Mouse (Mus musculus) stomach, embryonic 15.5 days (tissue): Measurements from ENCODE around the gene Nxpe5. TPM values are rescaled to one million over a fixed set of nuclear protein-coding genes. Genes with fewer than 3 reads are reported as not detected.

Experiments
- ATAC-seq: fragments of 200-750 bp; cut with Nextera tagmentation; 2 replicates; pipeline ENCODE4 v1.8.0; 2017; ENCODE audit warnings: low read depth, moderate number of reproducible peaks, moderate TSS enrichment; ENCODE audit not compliant: insufficient read depth, low FRiP score
- H3K27ac ChIP-seq: fragments of 300-500 bp; sonication (generic); 2 replicates; pipeline ENCODE4 v1.5.1; 2015; ENCODE audit warnings: mild to moderate bottlenecking, inconsistent platforms
- H3K27me3 ChIP-seq: fragments of 300-500 bp; sonication (generic); replicated peaks from 2 replicates; pipeline ENCODE4 v1.6.1; 2015; ENCODE audit warnings: inconsistent platforms
- H3K36me3 ChIP-seq: fragments of 300-500 bp; sonication (generic); 2 replicates; pipeline ENCODE4 v1.6.1; 2015; ENCODE audit warnings: inconsistent platforms
- H3K4me1 ChIP-seq: fragments of 300-500 bp; sonication (generic); 2 replicates; pipeline ENCODE4 v1.6.1; 2015; ENCODE audit warnings: inconsistent platforms
- H3K4me2 ChIP-seq: fragments of 300-500 bp; sonication (generic); 2 replicates; pipeline ENCODE4 v1.6.1; 2015; ENCODE audit warnings: mild to moderate bottlenecking, inconsistent platforms
- H3K4me3 ChIP-seq: fragments of 300-500 bp; sonication (generic); replicated peaks from 2 replicates; pipeline ENCODE4 v1.5.1; 2015; ENCODE audit warnings: inconsistent platforms
- H3K9ac ChIP-seq: fragments of 300-500 bp; sonication (generic); 2 replicates; pipeline ENCODE4 v1.6.1; 2015; ENCODE audit warnings: inconsistent platforms
- H3K9me3 ChIP-seq: fragments of 300-500 bp; sonication (generic); 2 replicates; pipeline ENCODE4 v1.6.1; 2016; ENCODE audit warnings: inconsistent platforms
- WGBS: fragments of 180-500 bp; shearing (Covaris S2); methylation state at CpG from one replicate; pipeline ENCODE4 v1.1.7; 2015; 5-methylcytosine and 5-hydroxymethylcytosine counted together
- polyA plus RNA-seq: library from polyadenylated mRNA; unstranded; fragments of >200 nt; fragmentation: Nextera tagmentation; extraction: Ambion mirVana; gene quantifications from 2 replicates; pipeline ENCODE4 v1.2.1, GENCODE M21; 2015

Gene Nxpe5
- polyA plus RNA-seq, 1 experiment from 2014 or later, result not detected

DNA sequence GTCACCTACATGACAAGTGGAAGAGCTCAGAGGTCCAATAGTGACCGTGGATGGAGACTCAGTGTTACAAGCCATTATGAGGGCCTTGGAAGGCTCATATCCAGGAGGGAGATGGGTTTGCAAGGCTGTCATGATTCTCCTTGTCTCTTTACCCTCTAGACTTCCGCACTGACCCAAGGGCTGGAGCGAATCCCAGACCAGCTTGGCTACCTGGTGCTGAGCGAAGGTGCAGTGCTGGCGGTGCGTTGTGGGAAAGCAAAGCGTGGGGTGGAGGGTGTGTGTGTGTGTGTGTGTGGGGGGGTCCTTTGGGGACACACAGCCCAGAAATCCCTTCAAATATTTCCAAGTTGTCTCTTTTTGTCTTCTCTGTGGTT is 30.4 kb downstream of the Nxpe5 start:
- 16% methylated on average over 7 of the region's 7 CpGs for WGBS
- Histone ChIP-seq H3K4me1 (peaks cover 12% of the 10 kb centered on the region), H3K27ac (peak overlapping the region; percentile 90), H3K4me2 (peak overlapping the region; percentile 87), H3K9ac (peak overlapping the region; percentile 73), H3K9me3 (no peaks in the 10 kb centered on the region), H3K27me3 (no peaks in the 10 kb centered on the region), H3K36me3 (peaks cover 12% of the 10 kb centered on the region; the same call in 1 of the 2 replicates), H3K4me3 (peak overlapping the region; percentile 87)
- ATAC-seq, result no peak

- no peak for ATAC-seq
- 81% methylated on average over 10 of the region's 10 CpGs for WGBS
- no peak overlapping the region for H3K4me2 ChIP-seq
These were observed 31.4 kb downstream of the Nxpe5 start for GRCm38 (mm10) chr5:138256966-138257584.

GRCm38 (mm10) chr5:138257585-138257978 is 31.9 kb downstream of the Nxpe5 start:
- 90% methylated on average over 4 of the region's 4 CpGs for WGBS
- no peak overlapping the region for H3K4me3 ChIP-seq
- ATAC-seq, result no peak
- peaks cover 21% of the 10 kb centered on the region; the same call in 1 of the 2 replicates for H3K36me3 ChIP-seq
- peaks cover 21% of the 10 kb centered on the region for H3K4me1 ChIP-seq
- no peaks in the 10 kb centered on the region for H3K9me3 ChIP-seq
- no peaks in the 10 kb centered on the region for H3K27me3 ChIP-seq
- H3K4me2 ChIP-seq, result no peak overlapping the region
- H3K9ac ChIP-seq, result no peak overlapping the region
- H3K27ac ChIP-seq, result no peak overlapping the region

More at GRCm38 (mm10) chr5:138256966-138257584, 31.4 kb downstream of the Nxpe5 start:
- no peak overlapping the region for H3K4me3 ChIP-seq
- H3K9ac ChIP-seq, result no peak overlapping the region
- H3K27me3 ChIP-seq, result no peaks in the 10 kb centered on the region
- H3K36me3 ChIP-seq, result peaks cover 21% of the 10 kb centered on the region; the same call in 1 of the 2 replicates
- H3K9me3 ChIP-seq, result no peaks in the 10 kb centered on the region
- peak overlapping the region; percentile 36; the same call in 1 of the 2 replicates for H3K27ac ChIP-seq
- peaks cover 16% of the 10 kb centered on the region for H3K4me1 ChIP-seq

DNA sequence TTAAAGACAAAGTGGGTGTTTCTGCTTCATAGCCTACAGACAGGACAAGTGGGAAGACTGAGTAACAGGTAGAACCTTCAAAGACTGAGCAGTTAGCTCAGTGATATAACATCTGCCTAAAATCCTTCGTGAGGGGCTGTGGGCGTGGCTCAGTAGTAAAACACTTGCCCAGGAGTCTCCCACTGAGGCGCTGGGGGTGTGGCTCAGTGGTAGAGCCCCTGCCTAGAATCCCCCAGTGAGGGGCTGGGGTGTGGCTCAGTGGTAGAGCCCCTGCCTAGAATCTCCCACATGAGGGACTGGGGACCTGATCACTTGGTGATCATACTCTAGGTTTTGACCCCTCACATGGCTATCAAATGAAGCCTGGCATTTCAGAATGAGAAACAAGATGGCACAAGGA is 32.4 kb downstream of the Nxpe5 start:
- peaks cover 21% of the 10 kb centered on the region; the same call in 1 of the 2 replicates for H3K36me3 ChIP-seq
- H3K27me3 ChIP-seq, result no peaks in the 10 kb centered on the region
- ATAC-seq, result no peak
- H3K9me3 ChIP-seq, result no peaks in the 10 kb centered on the region
- WGBS, result 73% methylated on average over 3 of the region's 3 CpGs
- H3K4me2 ChIP-seq, result no peak overlapping the region
- H3K4me1 ChIP-seq, result peaks cover 26% of the 10 kb centered on the region
- no peak overlapping the region for H3K4me3 ChIP-seq
- no peak overlapping the region for H3K9ac ChIP-seq
- H3K27ac ChIP-seq, result no peak overlapping the region

- H3K4me1 ChIP-seq, result peaks cover 28% of the 10 kb centered on the region
- H3K27ac ChIP-seq, result no peak overlapping the region
- H3K27me3 ChIP-seq, result no peaks in the 10 kb centered on the region
- H3K9me3 ChIP-seq, result no peaks in the 10 kb centered on the region
- no peak overlapping the region for H3K4me2 ChIP-seq
- H3K4me3 ChIP-seq, result no peak overlapping the region
- WGBS, result 78% methylated on average over 6 of the region's 6 CpGs
- H3K36me3 ChIP-seq, result peaks cover 21% of the 10 kb centered on the region; the same call in 1 of the 2 replicates
- no peak overlapping the region for H3K9ac ChIP-seq
- no peak for ATAC-seq
These were observed 32.8 kb downstream of the Nxpe5 start for GRCm38 (mm10) chr5:138258542-138258941.

DNA sequence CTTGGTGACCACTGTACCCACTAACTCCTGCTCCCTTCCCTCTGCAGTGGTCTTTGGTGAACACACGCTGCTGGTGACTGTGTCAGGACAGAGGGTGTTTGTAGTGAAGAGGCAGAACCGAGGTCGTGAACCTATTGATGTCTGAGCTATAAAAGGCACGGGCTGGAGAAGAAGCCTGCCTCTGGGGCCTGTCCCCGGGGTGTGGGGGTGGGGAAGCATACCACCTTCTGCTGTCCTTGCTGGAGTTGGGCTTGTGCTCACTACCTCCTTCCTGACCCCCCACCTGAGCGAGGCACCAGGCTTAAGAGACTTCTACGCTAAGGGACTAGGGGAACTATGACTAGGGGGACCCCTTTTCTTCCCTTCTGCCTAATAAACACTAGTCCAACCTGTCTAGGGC is 33.3 kb downstream of the Nxpe5 start:
- peaks cover 21% of the 10 kb centered on the region; the same call in 1 of the 2 replicates for H3K36me3 ChIP-seq
- H3K4me2 ChIP-seq, result no peak overlapping the region
- WGBS, result 70% methylated on average over 7 of the region's 7 CpGs
- H3K9me3 ChIP-seq, result no peaks in the 10 kb centered on the region
- no peak overlapping the region for H3K4me3 ChIP-seq
- no peak for ATAC-seq
- peaks cover 28% of the 10 kb centered on the region for H3K4me1 ChIP-seq
- H3K27ac ChIP-seq, result no peak overlapping the region
- H3K9ac ChIP-seq, result no peak overlapping the region
- H3K27me3 ChIP-seq, result no peaks in the 10 kb centered on the region

DNA sequence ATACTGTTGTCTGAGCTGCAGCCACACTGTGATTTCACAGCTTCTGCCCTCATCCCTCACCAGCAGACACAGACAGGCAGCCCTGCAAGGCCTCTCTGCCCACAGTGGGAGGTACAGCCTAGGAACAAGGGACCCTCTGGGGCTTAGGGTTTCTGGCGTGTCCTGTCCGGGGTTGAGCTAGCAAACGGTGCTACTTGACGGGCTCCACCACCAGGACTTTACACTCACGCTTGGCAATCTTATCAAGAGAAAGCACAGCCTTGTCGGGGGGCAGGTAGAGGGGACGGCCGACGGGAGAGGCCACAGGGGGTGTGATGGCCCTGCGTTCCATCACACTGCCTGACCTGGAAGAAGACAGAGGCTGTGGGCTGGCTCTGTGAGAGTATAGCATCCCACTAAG is 34.4 kb downstream of the Nxpe5 start:
- Histone ChIP-seq H3K27me3 (no peaks in the 10 kb centered on the region), H3K9me3 (no peaks in the 10 kb centered on the region), H3K27ac (no peak overlapping the region), H3K9ac (no peak overlapping the region), H3K36me3 (peaks cover 21% of the 10 kb centered on the region; the same call in 1 of the 2 replicates), H3K4me3 (no peak overlapping the region), H3K4me2 (no peak overlapping the region), H3K4me1 (peaks cover 27% of the 10 kb centered on the region)
- WGBS, result 72% methylated on average over 10 of the region's 10 CpGs
- no peak for ATAC-seq

DNA sequence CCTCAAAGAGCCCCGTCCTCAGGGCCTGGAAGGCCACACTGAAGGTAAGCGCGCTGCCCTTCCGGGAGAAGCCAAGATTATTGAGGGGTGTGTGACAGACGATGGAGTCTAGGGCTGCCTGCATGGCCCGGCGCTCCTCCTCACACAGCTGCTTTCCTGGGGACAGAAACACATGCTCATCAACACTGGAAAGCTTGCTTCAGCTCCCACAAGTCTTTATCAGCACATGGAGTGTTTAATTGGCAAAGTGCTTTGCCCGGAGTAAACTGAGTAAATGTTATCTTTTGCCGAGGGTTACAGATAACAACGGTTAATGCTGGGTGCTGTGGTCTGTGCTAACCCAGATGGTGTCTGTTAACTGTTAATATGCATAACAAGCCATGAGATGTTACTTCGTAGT is 35.1 kb downstream of the Nxpe5 start:
- Histone ChIP-seq H3K9ac (no peak overlapping the region), H3K4me2 (no peak overlapping the region), H3K27ac (no peak overlapping the region), H3K9me3 (no peaks in the 10 kb centered on the region), H3K4me1 (peaks cover 27% of the 10 kb centered on the region), H3K27me3 (no peaks in the 10 kb centered on the region), H3K4me3 (no peak overlapping the region), H3K36me3 (peaks cover 21% of the 10 kb centered on the region; the same call in 1 of the 2 replicates)
- 67% methylated on average over 11 of the region's 11 CpGs for WGBS
- no peak for ATAC-seq

DNA sequence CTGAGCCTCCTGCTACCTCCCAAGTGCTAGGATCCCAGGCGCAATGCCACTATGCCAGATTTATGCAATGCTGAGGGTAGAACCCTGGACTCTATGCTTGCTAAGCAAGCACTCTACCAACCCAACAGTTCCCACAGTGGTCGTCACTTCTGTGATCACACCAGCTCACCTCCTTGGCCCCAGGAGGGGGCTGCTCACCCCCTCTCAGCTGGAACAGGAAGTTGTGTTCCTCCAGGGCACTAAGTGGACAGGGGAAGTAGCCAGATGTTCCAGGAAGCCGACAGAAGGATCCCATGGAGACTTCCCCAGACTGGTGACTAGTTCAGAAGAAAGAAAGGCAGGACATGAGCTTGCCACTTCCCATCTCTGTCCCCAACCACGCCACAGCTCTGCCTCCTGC is 36.3 kb downstream of the Nxpe5 start:
- Histone ChIP-seq H3K4me1 (peaks cover 20% of the 10 kb centered on the region), H3K27me3 (no peaks in the 10 kb centered on the region), H3K4me2 (0 out of 2 replicates have a peak overlapping the region, but pooled peaks have one; percentile 77), H3K4me3 (peak overlapping the region; percentile 78; the same call in 1 of the 2 replicates), H3K27ac (no peak overlapping the region), H3K9me3 (no peaks in the 10 kb centered on the region), H3K36me3 (peaks cover 21% of the 10 kb centered on the region; the same call in 1 of the 2 replicates), H3K9ac (no peak overlapping the region)
- WGBS, result 68% methylated on average over 4 of the region's 4 CpGs
- no peak for ATAC-seq

DNA sequence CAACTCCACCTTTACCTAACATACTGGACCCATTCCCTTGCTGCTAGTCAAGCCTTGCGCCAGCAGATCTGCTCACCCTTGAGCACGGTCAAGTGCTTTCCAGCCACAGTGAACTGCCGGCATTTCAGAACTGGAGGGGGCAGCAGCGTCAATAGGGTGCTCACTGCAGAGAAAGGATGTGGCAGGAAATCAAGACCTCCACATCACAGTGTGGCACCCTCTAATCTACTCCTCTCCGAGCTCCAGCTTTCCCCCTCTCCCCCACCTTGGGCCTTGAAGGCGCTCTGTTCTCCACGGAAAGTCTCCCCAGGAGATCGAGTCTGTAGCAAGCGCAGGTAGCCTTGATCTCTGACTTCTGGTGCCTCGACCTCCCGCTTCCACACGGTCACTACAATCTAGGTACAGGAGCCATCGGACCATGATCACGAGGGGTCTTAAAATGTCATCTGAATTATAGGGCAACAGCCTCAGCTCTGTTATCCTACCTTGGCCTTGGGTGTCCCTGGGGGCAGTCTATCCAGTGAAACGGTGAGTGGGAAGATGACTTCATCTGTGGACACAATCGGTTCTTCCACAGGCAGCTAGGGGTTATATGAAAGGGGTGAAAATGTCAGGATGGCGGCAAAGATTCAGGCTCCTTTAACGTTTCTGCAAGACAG is 37.0 kb downstream of the Nxpe5 start:
- H3K4me1 ChIP-seq, result peaks cover 20% of the 10 kb centered on the region
- no peak overlapping the region for H3K27ac ChIP-seq
- H3K27me3 ChIP-seq, result no peaks in the 10 kb centered on the region
- peak overlapping the region; percentile 78 for H3K9ac ChIP-seq
- H3K4me2 ChIP-seq, result peak overlapping the region; percentile 77
- ATAC-seq, result no peak
- peaks cover 21% of the 10 kb centered on the region; the same call in 1 of the 2 replicates for H3K36me3 ChIP-seq
- 58% methylated on average over 18 of the region's 18 CpGs for WGBS
- H3K9me3 ChIP-seq, result no peaks in the 10 kb centered on the region
- H3K4me3 ChIP-seq, result peak overlapping the region; percentile 78

GRCm38 (mm10) chr5:138263260-138264206 is 37.8 kb downstream of the Nxpe5 start, which contains the start of gene BC037034:
TSS of gene BC037034 (minus strand) at chr5:138264033.
- Histone ChIP-seq H3K4me2 (peak within 1 kb of the TSS; percentile 77), H3K4me3 (peak within 1 kb of the TSS; percentile 78), H3K36me3 (peaks cover 20% of the 10 kb centered on the region; the same call in 1 of the 2 replicates), H3K9me3 (no peaks in the 10 kb centered on the region), H3K27me3 (no peaks in the 10 kb centered on the region), H3K9ac (peak within 1 kb of the TSS; percentile 78), H3K4me1 (peaks cover 20% of the 10 kb centered on the region), H3K27ac (peak within 1 kb of the TSS; percentile 79)
- peak; percentile 80 for ATAC-seq
- under 1% methylated on average over 69 of the region's 71 CpGs for WGBS
